Mouse (Mus musculus): ENCODE measurements around the gene Bach2.

Gene Bach2

DNA sequence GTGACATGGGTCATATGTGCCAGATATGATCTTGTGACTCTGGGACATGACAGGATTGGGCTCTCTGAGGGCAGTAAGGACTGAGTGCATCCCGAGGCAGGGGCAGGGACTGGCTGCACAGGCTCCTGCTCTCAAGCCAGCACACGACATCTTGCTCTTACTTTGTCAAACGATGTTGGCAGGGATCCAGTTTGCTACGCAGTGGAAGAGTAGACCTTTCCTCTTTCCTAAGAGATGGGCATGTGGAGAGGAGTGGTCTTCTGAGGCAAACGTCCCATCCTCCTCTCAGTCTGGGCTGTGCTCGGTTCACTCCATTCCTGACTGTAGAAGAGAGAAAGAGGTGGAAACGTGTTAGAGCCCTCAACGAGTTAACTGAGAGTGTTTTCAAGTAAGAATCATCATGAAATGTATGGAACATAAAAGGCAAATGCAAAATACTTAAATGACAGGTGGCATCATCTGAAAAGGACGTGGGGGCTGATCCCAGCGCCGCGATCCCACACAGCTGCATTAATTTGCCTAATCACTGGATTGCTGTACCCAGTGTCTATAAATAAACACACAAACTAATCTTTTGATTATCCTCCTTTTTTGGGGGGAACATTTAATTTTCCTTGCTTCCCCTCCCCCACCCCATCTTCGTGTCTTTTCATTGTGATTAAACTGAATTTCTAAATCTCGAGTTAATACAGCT is 150.7 kb downstream of the Bach2 start:
- DNase-seq (ENCODE audit: low spot score): no peak

DNA sequence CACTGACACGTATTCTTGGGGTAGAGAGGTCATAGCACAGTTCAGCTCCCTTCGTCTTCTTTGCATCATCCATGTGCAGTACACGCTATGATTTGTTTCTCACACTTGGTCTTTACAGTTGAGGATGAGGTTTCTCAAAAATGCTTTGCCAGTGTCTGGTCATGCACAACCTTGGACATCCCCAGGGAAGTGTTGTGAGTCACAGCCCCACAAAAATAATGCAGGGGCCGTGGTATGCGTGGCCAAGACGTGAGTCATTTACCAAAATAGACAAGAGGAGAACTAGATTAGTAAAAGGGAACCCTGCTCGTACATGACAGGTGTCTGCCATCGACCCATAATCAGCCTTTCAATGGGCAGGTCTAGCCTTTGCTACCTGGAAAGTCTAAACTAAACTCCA is 152.7 kb downstream of the Bach2 start:
- DNase-seq (ENCODE audit: low spot score): no peak

DNA sequence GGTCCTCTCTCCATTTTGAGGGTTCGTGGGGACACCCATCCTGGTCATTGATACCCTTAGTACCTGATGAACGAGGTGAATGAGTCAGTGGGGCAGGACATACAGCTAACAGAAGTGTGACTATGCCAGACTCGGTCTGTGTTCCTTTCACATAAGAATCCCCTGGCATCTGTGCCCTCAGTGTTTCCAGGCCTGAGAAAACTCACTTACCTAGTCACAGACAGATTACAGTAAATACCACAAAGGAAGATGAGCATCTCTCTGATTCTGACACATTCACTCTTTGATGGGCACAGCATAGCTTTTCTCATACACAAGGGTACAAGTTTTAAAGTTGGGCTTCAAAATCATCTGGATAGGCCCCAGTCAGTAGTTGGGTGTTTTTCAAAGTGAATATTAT is 154.6 kb downstream of the Bach2 start:
- DNase-seq (ENCODE audit: low spot score): no peak

GRCm38 (mm10) chr4:32393951-32394350 is 155.3 kb downstream of the Bach2 start:
- DNase-seq (ENCODE audit: low spot score): no peak

GRCm38 (mm10) chr4:32394850-32395249 is 156.2 kb downstream of the Bach2 start:
- no peak for DNase-seq (ENCODE audit: low spot score)

GRCm38 (mm10) chr4:32401459-32401858 is 162.9 kb downstream of the Bach2 start:
- no peak for DNase-seq (ENCODE audit: low spot score)

DNA sequence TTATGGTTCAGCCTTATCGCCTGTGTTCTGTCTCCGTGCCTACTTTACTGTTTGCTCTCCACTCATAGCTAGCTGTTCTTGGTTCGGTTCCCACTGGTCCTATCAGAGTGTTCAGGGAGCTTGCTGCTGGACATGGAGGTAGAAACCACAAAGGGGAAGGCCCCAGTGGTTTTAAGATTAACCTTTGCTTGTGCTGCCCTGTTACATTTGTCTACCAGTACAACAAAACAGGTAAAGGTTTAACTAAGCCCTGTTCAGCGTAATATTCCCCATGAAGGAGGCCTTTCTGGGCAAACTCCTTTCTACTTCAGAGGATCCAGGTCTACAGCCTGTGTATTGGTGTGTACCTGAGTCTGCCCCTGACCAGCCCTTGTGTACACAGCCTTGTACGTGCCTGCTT is 164.9 kb downstream of the Bach2 start:
- no peak for DNase-seq (ENCODE audit: low spot score)

GRCm38 (mm10) chr4:32405149-32405882 is 166.7 kb downstream of the Bach2 start:
- no peak for DNase-seq (ENCODE audit: low spot score)

DNA sequence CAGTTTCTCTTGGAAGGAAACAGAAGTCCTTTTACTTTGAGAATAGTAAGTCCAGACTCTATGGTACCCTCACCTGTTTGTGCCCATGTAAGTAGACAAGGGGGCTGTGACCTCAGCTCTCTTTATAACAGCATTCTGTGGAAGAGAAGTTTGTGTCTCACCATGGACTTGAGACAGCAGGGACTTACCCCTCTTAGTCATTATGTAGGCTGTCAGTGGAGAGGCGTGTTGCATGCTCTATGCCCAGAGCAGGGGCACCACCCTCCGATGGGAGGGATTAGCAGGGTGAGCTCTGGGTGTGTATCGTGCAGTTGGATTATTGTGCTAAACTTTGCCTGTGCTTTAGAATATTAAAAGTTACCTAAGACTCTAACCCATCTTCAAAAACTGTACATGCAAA is 167.4 kb downstream of the Bach2 start:
- DNase-seq (ENCODE audit: low spot score): no peak

- DNase-seq (ENCODE audit: low spot score): no peak
Measured at GRCm38 (mm10) chr4:32408535-32408934, 169.9 kb downstream of the Bach2 start.

DNA sequence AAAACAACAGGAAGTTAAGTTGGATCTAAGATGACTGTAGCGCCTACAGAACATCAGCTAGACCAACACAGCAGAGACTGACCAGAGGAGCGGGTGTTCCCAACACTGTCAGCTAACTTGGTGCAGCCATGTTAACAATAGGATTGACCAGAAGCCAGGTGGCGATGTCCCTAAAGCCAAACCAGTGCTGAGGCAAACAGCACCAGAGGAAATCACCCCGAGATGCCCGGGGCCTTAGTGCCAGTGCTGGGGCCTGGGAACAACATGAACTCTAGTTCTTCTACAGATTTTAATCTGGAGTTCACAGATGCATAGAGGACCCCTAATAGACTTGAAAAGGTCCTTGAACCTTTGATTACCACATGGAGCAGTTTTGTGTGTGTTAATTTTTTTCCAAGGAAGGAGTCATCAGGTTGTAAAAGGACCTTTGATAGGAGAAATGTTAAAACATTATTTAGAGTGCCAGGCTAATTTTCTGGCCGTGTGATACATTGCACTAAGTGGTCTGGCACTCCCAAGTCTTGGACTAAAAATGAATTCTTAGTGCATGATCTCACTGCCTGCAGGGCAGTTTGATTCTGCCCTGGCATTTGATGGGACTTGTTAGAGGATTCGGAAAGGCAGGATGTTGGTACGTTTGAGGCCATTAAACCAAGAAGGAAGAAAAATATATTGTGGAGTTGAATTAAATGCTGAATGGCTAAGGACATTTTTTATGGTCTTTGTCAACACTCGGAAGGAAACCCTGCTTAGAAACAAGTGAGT is 170.7 kb downstream of the Bach2 start:
- DNase-seq (ENCODE audit: low spot score): no peak

- no peak for DNase-seq (ENCODE audit: low spot score)
Measured at GRCm38 (mm10) chr4:32413063-32413462, 174.5 kb downstream of the Bach2 start.

- DNase-seq (ENCODE audit: low spot score): no peak
Measured at GRCm38 (mm10) chr4:32413505-32413904, 174.9 kb downstream of the Bach2 start.

DNA sequence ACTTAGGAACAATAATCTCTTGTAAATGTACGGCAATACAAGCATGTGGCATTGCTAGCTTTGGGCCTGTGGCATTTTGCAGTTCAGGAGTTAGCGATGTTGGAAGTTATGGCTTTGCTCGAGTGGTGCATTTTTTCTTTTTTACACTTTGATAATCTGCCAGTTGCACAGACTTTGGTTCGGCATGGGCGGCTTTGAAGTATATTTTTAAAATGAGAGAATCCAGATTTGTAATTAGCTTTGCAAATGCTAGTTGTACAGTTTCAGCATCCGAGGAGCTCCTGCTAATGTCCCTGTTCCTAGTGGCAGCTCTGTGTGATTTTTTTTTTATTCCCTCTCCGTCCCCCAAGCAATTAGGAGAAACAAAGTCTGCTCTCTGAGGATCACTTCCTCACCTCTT is 176.4 kb downstream of the Bach2 start:
- DNase-seq (ENCODE audit: low spot score): no peak

DNA sequence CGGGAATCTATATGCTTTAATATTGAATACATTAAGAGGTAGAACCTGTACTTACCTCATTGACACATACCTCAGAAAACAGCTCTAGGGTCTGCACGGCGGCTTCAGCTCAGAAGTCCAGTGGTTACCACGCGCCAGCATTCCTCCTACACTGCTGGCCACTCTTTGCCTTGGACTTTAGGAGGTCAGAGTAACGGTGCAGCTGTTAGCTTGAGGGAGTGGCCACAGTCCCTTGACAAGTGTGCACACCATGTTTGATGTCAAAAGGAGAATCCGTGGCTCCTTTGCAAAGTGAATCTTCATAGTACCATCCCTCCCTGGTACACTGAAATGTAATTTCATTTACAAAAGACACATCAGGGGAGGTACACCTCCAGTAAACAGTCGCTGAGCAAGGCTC is 179.3 kb downstream of the Bach2 start:
- no peak for DNase-seq (ENCODE audit: low spot score)

GRCm38 (mm10) chr4:32421570-32421969 is 183.0 kb downstream of the Bach2 start:
- DNase-seq (ENCODE audit: low spot score): no peak

DNA sequence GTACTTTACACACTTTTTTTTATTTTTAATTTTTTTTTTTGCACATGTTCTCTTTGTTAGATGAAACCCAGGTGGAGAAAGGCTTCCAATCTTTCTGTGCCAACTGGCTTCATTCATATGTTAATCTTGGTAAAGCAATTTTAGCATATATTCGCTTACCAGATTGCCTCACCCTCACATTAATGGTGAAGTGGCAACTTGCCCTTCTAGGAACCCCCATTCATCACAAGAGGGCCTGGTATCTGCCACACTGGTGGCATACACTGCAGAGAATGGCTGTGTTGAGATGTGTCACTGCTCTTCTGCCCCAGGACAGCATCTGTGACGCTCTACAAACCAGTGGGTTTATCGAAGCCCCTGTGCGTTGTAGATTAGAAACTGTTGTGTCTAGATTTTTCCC is 183.8 kb downstream of the Bach2 start:
- DNase-seq (ENCODE audit: low spot score): no peak

- no peak for DNase-seq (ENCODE audit: low spot score)
Measured at GRCm38 (mm10) chr4:32423667-32424066, 185.1 kb downstream of the Bach2 start.

- DNase-seq (ENCODE audit: low spot score): no peak
Measured at GRCm38 (mm10) chr4:32424434-32424833, 185.8 kb downstream of the Bach2 start.

DNA sequence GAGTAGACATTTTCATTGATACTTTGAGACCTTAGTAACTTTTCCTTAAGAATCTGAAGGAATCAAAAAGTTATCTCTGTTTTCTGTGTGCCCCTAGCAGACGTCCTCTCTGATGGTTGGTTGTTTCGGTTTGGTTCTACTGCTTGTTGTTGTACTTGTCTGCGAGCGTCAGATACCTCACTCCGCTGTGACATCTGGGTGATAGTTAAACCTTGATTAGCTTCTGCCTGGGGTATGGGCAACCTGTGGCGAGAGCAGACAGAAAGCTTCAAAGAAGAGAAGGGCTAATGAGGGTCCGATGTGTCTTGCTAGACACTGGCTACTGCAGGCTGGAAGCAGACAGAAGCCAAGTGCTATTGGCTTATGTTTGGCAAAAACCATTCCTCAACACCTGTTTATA is 186.5 kb downstream of the Bach2 start:
- DNase-seq (ENCODE audit: low spot score): no peak

DNA sequence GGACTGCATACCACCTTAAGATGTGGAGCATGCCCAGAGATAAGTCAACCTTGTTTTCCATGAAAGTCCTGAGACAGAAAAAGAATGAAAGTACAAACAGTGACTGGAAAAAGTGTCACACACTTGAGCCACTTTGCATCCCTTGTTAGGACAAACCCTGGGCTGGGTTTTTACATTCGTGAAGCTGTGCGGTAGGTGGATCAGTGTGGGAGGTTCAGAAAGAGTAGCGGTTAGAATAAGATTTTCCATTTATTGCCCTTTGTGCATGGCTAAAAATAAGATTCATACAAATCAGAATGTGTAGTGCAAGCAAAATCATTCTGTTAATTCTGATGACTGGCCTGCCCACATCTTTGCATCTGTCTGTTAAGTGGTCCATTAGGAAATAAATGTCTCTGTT is 187.0 kb downstream of the Bach2 start:
- no peak for DNase-seq (ENCODE audit: low spot score)

- DNase-seq (ENCODE audit: low spot score): no peak
Measured at GRCm38 (mm10) chr4:32426779-32427577, 188.4 kb downstream of the Bach2 start.

Data from embryo, embryonic 10 days (tissue).